21 mouse cellular contexts compared by ENCODE assay signal in the genomic region with DNA sequence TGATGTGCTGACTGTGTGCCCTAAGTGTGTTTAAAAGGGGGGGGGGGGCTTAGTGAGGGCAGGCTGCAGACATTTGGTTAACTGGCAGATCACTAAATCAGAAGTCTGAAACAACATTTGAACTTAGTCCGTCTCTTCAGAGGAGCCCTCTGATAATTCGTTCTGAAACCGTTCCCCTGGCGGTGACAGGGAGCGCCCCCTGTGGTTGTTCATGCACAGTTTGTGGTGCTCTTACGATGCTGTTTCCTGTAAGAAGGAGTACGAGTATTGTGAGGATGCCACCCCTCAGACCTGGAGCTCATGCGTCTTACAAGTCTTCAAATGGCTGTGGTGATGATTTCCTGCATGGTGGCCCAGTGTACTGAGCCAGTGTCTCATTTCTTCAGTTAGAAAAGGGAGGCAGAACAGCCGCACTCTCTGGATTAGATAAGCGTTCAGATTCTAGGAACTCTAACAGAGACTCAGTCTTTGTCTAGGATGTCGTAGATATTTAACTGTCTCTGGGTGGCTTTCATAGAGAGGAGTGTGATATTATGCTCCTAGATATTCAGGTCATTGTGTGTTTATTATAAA. TPM values are rescaled to one million over a fixed set of nuclear protein-coding genes. Genes with fewer than 3 reads are reported as not detected.
A peak's percentile ranks its signal among the peaks of the same experiment; 100 is the strongest.
DNase-seq lines count a peak whose midpoint lies in the region; ATAC-seq and TF ChIP-seq lines count a peak whose summit lies in the region.
"Had no signal": no experiment of that assay in that cellular context is flagged by ENCODE, and none has a peak within 500 bp of the region (broad histone marks: within the 10 kb centered on the region; RNA-seq: fewer than 3 reads in every experiment).

No protein-coding gene starts in this region.

- H3K9me3 ChIP-seq in E14TG2a.4 (ENCODE audit: low read length) = no peaks in the 10 kb centered on the region
- H3K9me3 ChIP-seq in liver, embryonic 15.5 days (replicated peaks) = no peaks in the 10 kb centered on the region
- no peaks in the 10 kb centered on the region for H3K9me3 ChIP-seq in forebrain, embryonic 12.5 days
- H3K9me3 ChIP-seq: embryonic facial prominence, embryonic 12.5 days; limb, embryonic 15.5 days; midbrain, embryonic 15.5 days; neural tube, embryonic 15.5 days had no signal

- peaks cover 6% of the 10 kb centered on the region for H3K4me1 ChIP-seq in E14TG2a.4 (replicated peaks; ENCODE audit: low read depth, low read length)
- peaks cover 42% of the 10 kb centered on the region for H3K4me1 ChIP-seq in liver, embryonic 15.5 days (replicated peaks)
- no peaks in the 10 kb centered on the region for H3K4me1 ChIP-seq in forebrain, embryonic 12.5 days
- no peaks in the 10 kb centered on the region for H3K4me1 ChIP-seq in thymus, adult 2 months (replicated peaks; ENCODE audit: control insufficient read depth, insufficient read depth, low read length)
- H3K4me1 ChIP-seq: embryonic facial prominence, embryonic 12.5 days; midbrain, embryonic 15.5 days; neural tube, embryonic 15.5 days had no signal

- intact Hi-C loops in heart, postnatal 25 days (cut with DNase I) = loop anchor here (5.0 kb wide), 1 partner anchor 121 kb away; the partner anchor contains the start of gene C2cd4b

- H3K36me3 ChIP-seq in E14TG2a.4 (ENCODE audit: insufficient read depth, low read length) = peaks cover 17% of the 10 kb centered on the region; the same call in 1 of the 2 replicates
- H3K36me3 ChIP-seq in liver, embryonic 15.5 days (replicated peaks) = peaks cover 46% of the 10 kb centered on the region
- no peaks in the 10 kb centered on the region; the same call in 1 of the 2 replicates for H3K36me3 ChIP-seq in forebrain, embryonic 12.5 days (replicated peaks)
- peaks cover 26% of the 10 kb centered on the region for H3K36me3 ChIP-seq in thymus, adult 2 months (ENCODE audit: control insufficient read depth, insufficient read depth, low read length)

- no peak overlapping the region for H3K9ac ChIP-seq in liver, embryonic 15.5 days
- H3K9ac ChIP-seq in forebrain, embryonic 12.5 days = no peak overlapping the region
- H3K9ac ChIP-seq: embryonic facial prominence, embryonic 12.5 days; forebrain, postnatal 0 days; limb, embryonic 15.5 days; midbrain, embryonic 15.5 days; neural tube, embryonic 15.5 days had no signal

- peak; percentile 48 for TF ChIP-seq CTCF in E14TG2a.4 (conservative IDR thresholded peaks at IDR 0.05; ENCODE audit: low read length)
- no peak for TF ChIP-seq CTCF in thymus, adult 2 months (IDR thresholded peaks at IDR 0.05; ENCODE audit: borderline replicate concordance, control insufficient read depth, extremely low read depth, insufficient read depth, low read length, poor library complexity)

- peak; percentile 74 for ATAC-seq in liver, embryonic 15.5 days (ENCODE audit: insufficient read depth)
- no peak for ATAC-seq in inflammation-experienced regulatory T-cells, adult 6 months
- no peak for ATAC-seq in forebrain, embryonic 12.5 days (ENCODE audit: low FRiP score)
- ATAC-seq: forebrain, postnatal 0 days; lung, postnatal 0 days; midbrain, embryonic 15.5 days; Patski had no signal

- no peak for TF ChIP-seq POLR2A in thymus, adult 2 months (IDR thresholded peaks at IDR 0.05; ENCODE audit: control insufficient read depth, extremely low read depth, insufficient read depth, low read length, poor library complexity)

- H3K27ac ChIP-seq in liver, embryonic 15.5 days (replicated peaks) = peak overlapping the region; percentile 84
- no peak overlapping the region for H3K27ac ChIP-seq in forebrain, embryonic 12.5 days
- H3K27ac ChIP-seq in thymus, adult 2 months (ENCODE audit: control insufficient read depth, insufficient read depth, low read length) = no peak overlapping the region
- H3K27ac ChIP-seq: embryonic facial prominence, embryonic 12.5 days; limb, embryonic 15.5 days; midbrain, embryonic 15.5 days; neural tube, embryonic 15.5 days had no signal

- H3K4me2 ChIP-seq in liver, embryonic 15.5 days = peak overlapping the region; percentile 51
- H3K4me2 ChIP-seq in forebrain, embryonic 12.5 days = no peak overlapping the region
- H3K4me2 ChIP-seq: embryonic facial prominence, embryonic 12.5 days; limb, embryonic 15.5 days; midbrain, embryonic 15.5 days; neural tube, embryonic 15.5 days had no signal

- H3K27me3 ChIP-seq in E14TG2a.4 (ENCODE audit: insufficient read depth, low read length) = no peaks in the 10 kb centered on the region
- H3K27me3 ChIP-seq in liver, embryonic 15.5 days = no peaks in the 10 kb centered on the region
- H3K27me3 ChIP-seq in forebrain, embryonic 12.5 days = no peaks in the 10 kb centered on the region
- H3K27me3 ChIP-seq in thymus, adult 2 months (ENCODE audit: control insufficient read depth, insufficient read depth, low read length) = no peaks in the 10 kb centered on the region
- H3K27me3 ChIP-seq: embryonic facial prominence, embryonic 12.5 days; limb, embryonic 15.5 days; midbrain, embryonic 15.5 days; neural tube, embryonic 15.5 days; Patski had no signal

- 39% methylated on average over 11 of the region's 11 CpGs for WGBS in liver, embryonic 15.5 days (ENCODE audit: insufficient replicate concordance)
- WGBS in forebrain, embryonic 12.5 days = 96% methylated on average over 11 of the region's 11 CpGs
- 94% methylated on average over 11 of the region's 11 CpGs for WGBS in thymus, adult 2 months

- peak; percentile 14 for DNase-seq in ES-CJ7 (ENCODE audit: low read depth, low spot score)
- DNase-seq in c-Kit-positive CD71-positive TER-119-negative erythroid progenitor cells, embryonic 14.5 days (ENCODE audit: low read depth) = peak; percentile 72
- DNase-seq in thymus, adult 2 months = no peak
- no peak for DNase-seq in heart, postnatal 25 days (ENCODE audit: low spot score)
- DNase-seq: cerebellum, adult 9-11 months; forebrain, postnatal 0 days; kidney, adult 18-20 months; kidney, postnatal 14 days had no signal

- H3K4me3 ChIP-seq in E14TG2a.4 (replicated peaks; ENCODE audit: low read length) = no peak overlapping the region
- no peak overlapping the region; the same call in 1 of the 2 replicates for H3K4me3 ChIP-seq in liver, embryonic 15.5 days (replicated peaks)
- H3K4me3 ChIP-seq in forebrain, embryonic 12.5 days (replicated peaks) = no peak overlapping the region
- H3K4me3 ChIP-seq in thymus, adult 2 months (ENCODE audit: control insufficient read depth, insufficient read depth, low read length) = no peak overlapping the region
- H3K4me3 ChIP-seq: embryonic facial prominence, embryonic 12.5 days; limb, embryonic 15.5 days; midbrain, embryonic 15.5 days; neural tube, embryonic 15.5 days had no signal

RNA-seq across cellular contexts. Expression of gene Vps13c, which starts 38.1 kb away (rescaled TPM):
- polyA plus RNA-seq in liver, embryonic 15.5 days (2015; fragmentation: Nextera tagmentation; extraction: Ambion mirVana) = 4.3 and 4.4 TPM in 2 replicates
- 10 to 100 TPM; 15.4 to 24.0 (median 19.5) TPM for polyA plus RNA-seq in inflammation-experienced regulatory T-cells, adult 6 months (2017; shearing (Covaris generic))
- 7.4 and 8.8 TPM in 2 replicates for polyA plus RNA-seq in forebrain, embryonic 12.5 days (2016; fragmentation: Nextera tagmentation; extraction: Ambion mirVana)
- 14.1 and 14.5 TPM in 2 replicates for polyA plus RNA-seq in thymus, adult 2 months (2012; rRNA removed)
- 10 to 100 TPM; 39.9 to 44.4 TPM for total RNA-seq in heart, postnatal 25 days (2021)

RNA-seq across cellular contexts. Expression of gene C2cd4a, which starts 46.2 kb away (rescaled TPM):
- 0.74 and 1.2 TPM in 2 replicates for polyA plus RNA-seq in liver, embryonic 15.5 days (2015; fragmentation: Nextera tagmentation; extraction: Ambion mirVana)
- polyA plus RNA-seq in inflammation-experienced regulatory T-cells, adult 6 months (2017; shearing (Covaris generic)) = not detected
- not detected in 2 replicates for polyA plus RNA-seq in forebrain, embryonic 12.5 days (2016; fragmentation: Nextera tagmentation; extraction: Ambion mirVana)
- polyA plus RNA-seq in thymus, adult 2 months (2012; rRNA removed) = 0.46 and 1.3 TPM in 2 replicates
- not detected for total RNA-seq in heart, postnatal 25 days (2021)
- total RNA-seq: gastrocnemius, adult 18-20 months; hematopoietic stem cell, adult 5-6 weeks had no signal
- polyA plus RNA-seq: gonadal fat pad, adult 2 months had no signal

Comparison
In these comparisons a context has a peak if more than half of its experiments do, and no peak if none do; other contexts are left out.
1. DNase-seq: peak in ES-CJ7 (single experiment) and c-Kit-positive CD71-positive TER-119-negative erythroid progenitor cells, embryonic 14.5 days (single experiment); none in thymus, adult 2 months (single experiment) and heart, postnatal 25 days (single experiment).